Mouse (Mus musculus) small intestine, adult 2 months (tissue): ENCODE results near the gene Bpifb4. TPM values are rescaled to one million over a fixed set of nuclear protein-coding genes. Genes with fewer than 3 reads are reported as not detected.

Source experiments
- H3K27ac ChIP-seq: fragments of 200-500 bp; 2 replicates; pipeline ENCODE4 v1.5.1; 2012; ENCODE audit warnings: low read depth, low read length, control low read depth, inconsistent platforms; ENCODE audit not compliant: insufficient read depth
- H3K27me3 ChIP-seq: fragments of 200-500 bp; 2 replicates; pipeline ENCODE4 v1.6.1; 2012; ENCODE audit warnings: mild to moderate bottlenecking, moderate library complexity, low read length, inconsistent platforms; ENCODE audit not compliant: control insufficient read depth, insufficient read depth
- H3K36me3 ChIP-seq: fragments of 200-500 bp; 2 replicates; pipeline ENCODE4 v1.6.1; 2012; ENCODE audit warnings: mild to moderate bottlenecking, low read length, control low read depth, inconsistent platforms; ENCODE audit not compliant: control insufficient read depth, insufficient read depth
- H3K4me1 ChIP-seq: fragments of 200-500 bp; 2 replicates; pipeline ENCODE4 v1.6.1; 2012; ENCODE audit warnings: low read length, inconsistent platforms, mixed read lengths; ENCODE audit not compliant: control insufficient read depth, insufficient read depth, insufficient read length
- H3K4me3 ChIP-seq: fragments of 200-500 bp; 2 replicates; pipeline ENCODE4 v1.5.1; 2012; ENCODE audit warnings: low read depth, mild to moderate bottlenecking, control low read depth, inconsistent platforms, low read length, moderate library complexity
- CTCF ChIP-seq: fragments of 200-500 bp; IDR thresholded peaks from 2 replicates; pipeline ENCODE4 v1.5.1; 2012; ENCODE audit warnings: low read depth, mild to moderate bottlenecking, control low read depth, inconsistent platforms, low read length, moderate library complexity, mixed read lengths; ENCODE audit not compliant: insufficient replicate concordance, insufficient read length; ENCODE audit errors: extremely low read depth
- POLR2A ChIP-seq: fragments of 200-500 bp; IDR thresholded peaks from 2 replicates; pipeline ENCODE4 v1.6.1; 2012; ENCODE audit warnings: low read depth, mild to moderate bottlenecking, control low read depth, inconsistent platforms, low read length, moderate library complexity
- WGBS: fragments of 180-500 bp; shearing (Covaris S2); methylation state at CpG from one replicate; pipeline ENCODE4 v1.1.7; 2018; 5-methylcytosine and 5-hydroxymethylcytosine counted together
- polyA plus RNA-seq: library from polyadenylated mRNA; depleted of rRNA; stranded (reverse); fragments of >200 nt; gene quantifications from 2 replicates; pipeline ENCODE4 v1.2.3, GENCODE M21; 2012; rRNA removed

Gene Bpifb4
- polyA plus RNA-seq, 1 experiment, result not detected

DNA sequence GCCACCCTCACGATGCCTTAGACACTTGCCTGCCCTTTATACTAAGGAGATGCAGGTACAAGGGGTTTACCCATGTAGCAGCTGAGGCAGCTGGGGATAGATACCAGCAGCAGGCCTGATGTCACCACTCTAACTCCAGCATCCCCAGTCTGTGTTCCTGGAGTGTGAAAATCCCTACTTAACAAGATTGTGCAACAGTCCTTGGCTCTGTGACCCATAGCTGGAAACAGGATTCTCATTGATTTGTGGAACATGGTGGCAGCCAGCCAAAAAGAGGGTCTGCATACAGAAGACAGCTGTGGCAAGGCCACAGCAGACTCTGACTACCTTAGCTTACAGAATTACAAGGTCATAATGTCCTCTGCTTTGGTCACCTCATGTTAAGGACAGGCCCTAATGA, 67.1 kb downstream of the Bpifb4 start:
- Histone ChIP-seq H3K36me3 (no peaks in the 10 kb centered on the region), H3K27ac (no peak overlapping the region), H3K27me3 (no peaks in the 10 kb centered on the region), H3K4me1 (no peaks in the 10 kb centered on the region), H3K4me3 (no peak overlapping the region)
- no peak for TF ChIP-seq POLR2A
- TF ChIP-seq CTCF, result no peak
- 67% methylated on average over 1 of the region's 1 CpGs for WGBS

DNA sequence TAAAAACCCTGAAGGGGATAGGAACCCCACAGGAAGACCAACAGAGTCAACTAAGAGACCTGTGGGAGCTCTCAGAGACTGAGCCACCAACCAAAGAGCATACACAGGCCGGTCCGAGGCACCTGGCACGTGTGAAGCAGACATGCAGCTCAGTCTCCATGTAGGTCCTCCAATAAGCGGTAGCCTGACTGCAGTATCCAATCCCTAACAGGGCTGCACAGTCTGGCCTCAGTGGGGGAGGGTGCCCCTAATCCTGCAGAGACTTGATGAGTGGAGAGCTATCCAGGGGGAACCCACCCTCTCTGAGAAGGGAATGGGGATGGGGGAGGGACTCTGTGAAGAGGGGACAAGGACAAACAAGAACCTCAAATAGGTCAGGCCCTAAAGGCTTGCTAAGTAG, 67.7 kb downstream of the Bpifb4 start:
- H3K4me3 ChIP-seq, result no peak overlapping the region
- H3K4me1 ChIP-seq, result no peaks in the 10 kb centered on the region
- no peak overlapping the region for H3K27ac ChIP-seq
- TF ChIP-seq POLR2A, result no peak
- TF ChIP-seq CTCF, result no peak
- no peaks in the 10 kb centered on the region for H3K27me3 ChIP-seq
- WGBS, result 84% methylated on average over 4 of the region's 4 CpGs
- H3K36me3 ChIP-seq, result no peaks in the 10 kb centered on the region

DNA sequence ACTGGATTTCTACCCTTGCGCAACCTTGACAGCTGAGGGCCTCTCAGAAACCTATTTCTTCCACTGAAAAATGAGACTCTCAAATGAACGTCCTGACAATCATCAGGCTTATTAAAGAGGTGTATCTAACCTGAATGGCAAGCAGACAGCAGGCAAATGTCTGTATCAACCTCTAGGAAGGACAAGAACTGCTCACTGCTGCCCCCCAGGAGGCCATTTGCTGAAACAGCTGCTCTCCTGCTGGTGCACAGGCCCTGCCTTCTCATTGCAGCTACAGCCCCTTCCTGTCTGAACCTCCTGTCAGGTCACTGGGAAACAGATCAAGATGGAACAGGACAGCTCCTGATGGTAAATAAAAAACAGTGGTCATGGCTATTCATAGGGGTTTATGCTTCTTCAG, 68.3 kb downstream of the Bpifb4 start:
- Histone ChIP-seq H3K4me1 (no peaks in the 10 kb centered on the region), H3K27me3 (no peaks in the 10 kb centered on the region), H3K27ac (no peak overlapping the region), H3K36me3 (no peaks in the 10 kb centered on the region), H3K4me3 (no peak overlapping the region)
- no peak for TF ChIP-seq POLR2A
- no peak for TF ChIP-seq CTCF
- 85% methylated on average over 2 of the region's 2 CpGs for WGBS

DNA sequence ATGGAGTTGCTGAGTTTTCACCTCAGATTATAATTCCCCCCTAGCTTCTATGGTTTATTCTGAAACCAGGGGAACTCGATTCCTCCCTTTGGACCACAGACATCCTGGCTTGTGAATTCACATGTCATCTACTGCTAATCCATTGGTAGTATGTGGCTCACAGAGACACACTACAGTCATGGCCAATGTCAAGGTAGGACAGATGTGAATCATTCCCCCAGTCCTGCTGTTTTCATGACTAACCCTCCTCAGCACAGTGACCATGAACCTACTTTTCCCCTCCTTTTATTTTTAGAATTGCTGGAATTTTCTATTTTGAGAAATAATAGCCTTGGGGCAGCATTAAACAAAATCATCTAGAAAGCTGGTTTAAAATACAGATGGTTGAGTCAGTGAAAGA, 69.4 kb downstream of the Bpifb4 start:
- Histone ChIP-seq H3K27ac (no peak overlapping the region), H3K4me3 (no peak overlapping the region), H3K36me3 (no peaks in the 10 kb centered on the region), H3K4me1 (no peaks in the 10 kb centered on the region), H3K27me3 (no peaks in the 10 kb centered on the region)
- 68% methylated on average over 1 of the region's 1 CpGs for WGBS
- TF ChIP-seq CTCF (no peak), POLR2A (no peak)

DNA sequence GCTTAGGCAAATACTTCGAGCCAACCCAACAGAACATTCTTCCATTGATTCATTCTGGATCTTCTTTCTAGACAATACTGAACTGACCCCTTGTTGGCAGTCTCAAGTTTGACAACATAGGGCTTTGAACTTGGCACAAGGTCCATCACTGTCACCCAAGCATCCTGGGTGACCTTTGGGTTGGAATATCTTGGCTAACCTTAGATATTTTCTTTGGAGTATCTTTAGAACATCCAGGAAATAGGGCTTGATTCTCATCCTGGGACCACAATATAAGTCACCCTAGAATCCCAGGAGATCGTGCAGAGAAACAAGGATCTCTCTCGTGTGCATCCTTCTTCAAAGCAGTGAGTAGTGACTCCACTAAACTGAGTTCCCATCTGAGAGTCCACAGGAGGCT, 70.0 kb downstream of the Bpifb4 start, which contains the start of gene Bpifa2:
Gene Bpifa2 (plus strand): TSS at position 301 of the 400 bp plus-strand sequence.
- Histone ChIP-seq H3K36me3 (no peaks in the 10 kb centered on the region), H3K4me1 (no peaks in the 10 kb centered on the region), H3K4me3 (no peak within 1 kb of the TSS), H3K27ac (no peak within 1 kb of the TSS), H3K27me3 (no peaks in the 10 kb centered on the region)
- 69% methylated on average over 3 of the region's 3 CpGs for WGBS
- TF ChIP-seq CTCF (no peak), POLR2A (no peak)

Other genes starting within 250 kb of the Bpifb4 start
- not detected in 2 replicates for gene Dnmt3c, start 241.6 kb upstream of the Bpifb4 start, polyA plus RNA-seq
- 1.5 and 3.8 TPM in 2 replicates for gene Mapre1, start 196.9 kb upstream of the Bpifb4 start, polyA plus RNA-seq
- 0.10 TPM in 1 of 2 replicates, not detected in the other for gene Efcab8, start 158.3 kb upstream of the Bpifb4 start, polyA plus RNA-seq
- gene Sun5, start 67.1 kb upstream of the Bpifb4 start, polyA plus RNA-seq, result not detected in 2 replicates
- gene Bpifb2, start 63.2 kb upstream of the Bpifb4 start, polyA plus RNA-seq, result not detected in 2 replicates
- not detected in 2 replicates for gene Bpifb6, start 37.8 kb upstream of the Bpifb4 start, polyA plus RNA-seq
- gene Bpifb3, start 20.0 kb upstream of the Bpifb4 start, polyA plus RNA-seq, result not detected in 2 replicates
- not detected in 2 replicates for gene Bpifa6, start 36.7 kb downstream of the Bpifb4 start, polyA plus RNA-seq
- not detected in 2 replicates for gene Bpifa2, start 70.1 kb downstream of the Bpifb4 start, polyA plus RNA-seq
- gene Bpifa3, start 192.1 kb downstream of the Bpifb4 start, polyA plus RNA-seq, result not detected in 2 replicates
- not detected in 2 replicates for gene Bpifa1, start 204.7 kb downstream of the Bpifb4 start, polyA plus RNA-seq
- not detected in 2 replicates for gene Bpifa5, start 224.4 kb downstream of the Bpifb4 start, polyA plus RNA-seq